Mouse (Mus musculus): ENCODE measurements around the gene Mdm1. TPM values are rescaled to one million over a fixed set of nuclear protein-coding genes. Genes with fewer than 3 reads are reported as not detected.

The Mdm1 gene
- 3.4 TPM for polyA plus RNA-seq (2012; fragmentation: generic; extraction: Trizol)

DNA sequence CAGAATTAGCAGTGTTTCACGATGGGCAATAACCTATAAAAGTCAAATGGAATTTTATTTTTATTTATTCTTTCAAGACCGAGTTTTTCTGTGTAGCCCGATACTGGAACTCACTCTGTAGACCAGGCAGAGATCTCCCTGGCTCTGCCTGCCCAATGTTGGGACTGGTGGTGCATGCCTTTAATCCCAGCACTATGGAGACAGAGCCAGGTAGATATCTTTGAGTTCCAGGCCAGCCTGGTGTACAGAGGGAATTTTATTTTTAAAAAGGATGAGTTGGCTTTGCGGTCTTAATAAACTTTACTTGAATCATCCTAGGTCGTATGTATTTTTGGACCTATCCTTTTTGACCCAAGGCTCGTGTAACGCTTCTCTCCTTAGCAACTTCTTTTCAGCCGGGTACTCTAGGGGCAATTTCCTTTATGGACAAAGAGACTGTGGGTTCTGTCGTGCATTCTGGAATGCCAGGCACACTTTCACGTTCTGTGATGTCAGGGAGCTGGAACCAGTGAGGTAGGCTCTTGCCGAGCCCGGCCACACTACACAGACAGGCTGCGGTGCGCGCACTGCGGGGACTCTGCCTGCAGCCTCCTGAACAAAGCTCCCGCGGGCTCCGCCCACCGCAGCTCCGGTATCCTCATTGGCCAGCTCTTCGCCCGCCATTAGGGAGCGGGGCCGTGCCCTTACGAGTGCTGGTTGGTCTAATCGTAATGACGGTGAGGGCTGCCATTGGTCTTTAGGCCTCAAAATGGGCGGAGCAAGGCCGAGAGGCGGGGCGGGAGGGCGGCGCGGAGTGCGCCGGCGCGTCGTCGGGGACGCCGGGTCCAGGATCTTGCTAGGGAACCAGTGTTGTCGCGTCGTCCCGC, at the start of gene Mdm1:
TSS of gene Mdm1 (plus strand) at position 794 of the 866 bp plus-strand sequence.
- no peaks in the 10 kb centered on the region for H3K79me2 ChIP-seq (ENCODE audit: control insufficient read depth, insufficient read depth)
- H3K36me3 ChIP-seq (ENCODE audit: control insufficient read depth, insufficient read depth) = no peaks in the 10 kb centered on the region
- H3ac ChIP-seq (ENCODE audit: control insufficient read depth, insufficient read length) = no peak within 1 kb of the TSS
- peak within 1 kb of the TSS; percentile 97 for H3K4me2 ChIP-seq (ENCODE audit: low read depth)
- no peaks in the 10 kb centered on the region for H3K27me3 ChIP-seq (ENCODE audit: control insufficient read depth, insufficient read depth, insufficient read length)
- TF ChIP-seq POLR2AphosphoS2 (IDR thresholded peaks at IDR 0.05; ENCODE audit: insufficient read length, low read depth) = peak; percentile 95
- peak; percentile 96 for TF ChIP-seq POLR2A (IDR thresholded peaks at IDR 0.05; ENCODE audit: insufficient read length, low read depth)
- TF ChIP-seq MYOG (IDR thresholded peaks at IDR 0.05; ENCODE audit: control insufficient read depth in 1 of 3, insufficient read depth in 1 of 3, insufficient read length in 2 of 3, low read depth in 2 of 3) = no peak
- no peak for TF ChIP-seq MAX (IDR thresholded peaks at IDR 0.05; ENCODE audit: low read depth)
- no peak for TF ChIP-seq TCF12 (IDR thresholded peaks at IDR 0.05; ENCODE audit: insufficient read depth, poor library complexity, severe bottlenecking)
- peak; percentile 70 for TF ChIP-seq SRF (IDR thresholded peaks at IDR 0.05; ENCODE audit: control insufficient read depth, insufficient read length, low read depth)
- peak; percentile 91 for TF ChIP-seq E2F4 (IDR thresholded peaks at IDR 0.05; ENCODE audit: insufficient read depth)
- TF ChIP-seq REST (IDR thresholded peaks at IDR 0.05; ENCODE audit: insufficient read depth, insufficient read length) = peak; percentile 43
- TF ChIP-seq CEBPB (IDR thresholded peaks at IDR 0.05; ENCODE audit: insufficient read depth, poor library complexity, severe bottlenecking) = no peak
- no peak for TF ChIP-seq MYOD1 (IDR thresholded peaks at IDR 0.05; ENCODE audit: control insufficient read depth in 1 of 3, insufficient read length in 2 of 3, low read depth in 2 of 3)
- TF ChIP-seq TCF3 (IDR thresholded peaks at IDR 0.05; ENCODE audit: insufficient read length, low read depth) = no peak
- TF ChIP-seq USF1 (IDR thresholded peaks at IDR 0.05; ENCODE audit: low read depth) = no peak
- H3K4me3 ChIP-seq = peak within 1 kb of the TSS; percentile 31

- Histone ChIP-seq H3K27me3 (ENCODE audit: control insufficient read depth, insufficient read depth, insufficient read length) (no peaks in the 10 kb centered on the region), H3K36me3 (ENCODE audit: control insufficient read depth, insufficient read depth) (no peaks in the 10 kb centered on the region), H3K79me2 (ENCODE audit: control insufficient read depth, insufficient read depth) (no peaks in the 10 kb centered on the region), H3ac (ENCODE audit: control insufficient read depth, insufficient read length) (no peak overlapping the region), H3K4me3 (no peak overlapping the region), H3K4me2 (ENCODE audit: low read depth) (no peak overlapping the region)
- TF ChIP-seq SRF (IDR thresholded peaks at IDR 0.05; ENCODE audit: control insufficient read depth, insufficient read length, low read depth) = no peak
- TF ChIP-seq POLR2AphosphoS2 (IDR thresholded peaks at IDR 0.05; ENCODE audit: insufficient read length, low read depth) = no peak
- TF ChIP-seq TCF3 (IDR thresholded peaks at IDR 0.05; ENCODE audit: insufficient read length, low read depth) = no peak
- TF ChIP-seq USF1 (IDR thresholded peaks at IDR 0.05; ENCODE audit: low read depth) = no peak
- no peak for TF ChIP-seq MYOG (IDR thresholded peaks at IDR 0.05; ENCODE audit: control insufficient read depth in 1 of 3, insufficient read depth in 1 of 3, insufficient read length in 2 of 3, low read depth in 2 of 3)
- TF ChIP-seq MYOD1 (IDR thresholded peaks at IDR 0.05; ENCODE audit: control insufficient read depth in 1 of 3, insufficient read length in 2 of 3, low read depth in 2 of 3) = no peak
- no peak for TF ChIP-seq POLR2A (IDR thresholded peaks at IDR 0.05; ENCODE audit: insufficient read length, low read depth)
These were observed 48.9 kb upstream of the Mdm1 start for GRCm38 (mm10) chr10:118092745-118093144.

DNA sequence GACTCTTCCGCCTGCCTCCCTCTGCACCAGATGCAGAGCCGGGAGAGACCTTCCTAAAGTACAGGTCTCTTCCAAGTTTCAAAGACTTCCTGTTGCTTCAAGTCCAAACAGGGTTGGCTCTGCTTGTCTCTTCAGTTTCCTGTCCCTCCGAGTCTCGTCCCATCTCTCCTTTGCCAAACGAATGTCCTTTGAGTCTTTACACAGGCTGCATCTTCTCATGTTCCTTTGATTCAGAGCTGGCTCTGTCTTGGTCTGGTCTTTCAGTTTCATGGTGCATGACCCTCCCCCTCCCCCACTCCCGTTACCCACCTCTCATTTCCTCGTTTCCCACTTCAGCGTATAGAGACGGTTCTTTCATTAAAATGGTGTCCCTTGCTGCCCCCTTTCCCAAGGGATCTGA, 47.9 kb upstream of the Mdm1 start:
- H3K4me2 ChIP-seq (ENCODE audit: low read depth) = no peak overlapping the region
- H3K4me3 ChIP-seq = no peak overlapping the region
- TF ChIP-seq MYOD1 (IDR thresholded peaks at IDR 0.05; ENCODE audit: control insufficient read depth in 1 of 3, insufficient read length in 2 of 3, low read depth in 2 of 3) (no peak), E2F4 (IDR thresholded peaks at IDR 0.05; ENCODE audit: insufficient read depth) (no peak), SRF (IDR thresholded peaks at IDR 0.05; ENCODE audit: control insufficient read depth, insufficient read length, low read depth) (no peak), USF1 (IDR thresholded peaks at IDR 0.05; ENCODE audit: low read depth) (no peak), REST (IDR thresholded peaks at IDR 0.05; ENCODE audit: insufficient read depth, insufficient read length) (no peak), POLR2AphosphoS2 (IDR thresholded peaks at IDR 0.05; ENCODE audit: insufficient read length, low read depth) (no peak), TCF3 (IDR thresholded peaks at IDR 0.05; ENCODE audit: insufficient read length, low read depth) (no peak), TCF12 (IDR thresholded peaks at IDR 0.05; ENCODE audit: insufficient read depth, poor library complexity, severe bottlenecking) (no peak), POLR2A (IDR thresholded peaks at IDR 0.05; ENCODE audit: insufficient read length, low read depth) (no peak), MAX (IDR thresholded peaks at IDR 0.05; ENCODE audit: low read depth) (no peak), CEBPB (IDR thresholded peaks at IDR 0.05; ENCODE audit: insufficient read depth, poor library complexity, severe bottlenecking) (no peak), MYOG (IDR thresholded peaks at IDR 0.05; ENCODE audit: control insufficient read depth in 1 of 3, insufficient read depth in 1 of 3, insufficient read length in 2 of 3, low read depth in 2 of 3) (no peak)
- H3K27me3 ChIP-seq (ENCODE audit: control insufficient read depth, insufficient read depth, insufficient read length) = no peaks in the 10 kb centered on the region
- no peak overlapping the region for H3ac ChIP-seq (ENCODE audit: control insufficient read depth, insufficient read length)
- H3K36me3 ChIP-seq (ENCODE audit: control insufficient read depth, insufficient read depth) = no peaks in the 10 kb centered on the region
- H3K79me2 ChIP-seq (ENCODE audit: control insufficient read depth, insufficient read depth) = no peaks in the 10 kb centered on the region

GRCm38 (mm10) chr10:118094853-118095252, 46.8 kb upstream of the Mdm1 start:
- Histone ChIP-seq H3K27me3 (ENCODE audit: control insufficient read depth, insufficient read depth, insufficient read length) (no peaks in the 10 kb centered on the region), H3K4me2 (ENCODE audit: low read depth) (peak overlapping the region; percentile 8)

More at GRCm38 (mm10) chr10:118094853-118095252, 46.8 kb upstream of the Mdm1 start:
- Histone ChIP-seq H3K79me2 (ENCODE audit: control insufficient read depth, insufficient read depth) (no peaks in the 10 kb centered on the region), H3K4me3 (no peak overlapping the region), H3ac (ENCODE audit: control insufficient read depth, insufficient read length) (no peak overlapping the region), H3K36me3 (ENCODE audit: control insufficient read depth, insufficient read depth) (no peaks in the 10 kb centered on the region)
- TF ChIP-seq MYOD1 (IDR thresholded peaks at IDR 0.05; ENCODE audit: control insufficient read depth in 1 of 3, insufficient read length in 2 of 3, low read depth in 2 of 3) = peak in 2 of 3 experiments; percentile 31 to 78
- no peak for TF ChIP-seq TCF3 (IDR thresholded peaks at IDR 0.05; ENCODE audit: insufficient read length, low read depth)
- TF ChIP-seq E2F4 (IDR thresholded peaks at IDR 0.05; ENCODE audit: insufficient read depth) = no peak
- no peak for TF ChIP-seq POLR2AphosphoS2 (IDR thresholded peaks at IDR 0.05; ENCODE audit: insufficient read length, low read depth)
- peak; percentile 17 to 90 (median 87) for TF ChIP-seq MYOG (IDR thresholded peaks at IDR 0.05; ENCODE audit: control insufficient read depth in 1 of 3, insufficient read depth in 1 of 3, insufficient read length in 2 of 3, low read depth in 2 of 3)
- peak; percentile 20 for TF ChIP-seq TCF12 (IDR thresholded peaks at IDR 0.05; ENCODE audit: insufficient read depth, poor library complexity, severe bottlenecking)

Measured in myocyte (in vitro differentiated cells).